Mouse (Mus musculus) stomach, embryonic 16.5 days (tissue): ENCODE measurements around the gene Aars2. TPM values are rescaled to one million over a fixed set of nuclear protein-coding genes. Genes with fewer than 3 reads are reported as not detected.

Experiments
- ATAC-seq: fragments of 200-750 bp; cut with Nextera tagmentation; 2 replicates; pipeline ENCODE4 v1.8.0; 2017; ENCODE audit warnings: moderate number of reproducible peaks, moderate TSS enrichment; ENCODE audit not compliant: insufficient read depth, low FRiP score
- H3K27ac ChIP-seq: fragments of 300-500 bp; sonication (generic); 2 replicates; pipeline ENCODE4 v1.5.1; 2014; ENCODE audit warnings: low read length
- H3K27me3 ChIP-seq: fragments of 300-500 bp; sonication (generic); 2 replicates; pipeline ENCODE4 v1.6.1; 2014; ENCODE audit warnings: low read length, control low read depth, mixed read lengths; ENCODE audit not compliant: control insufficient read depth, insufficient read depth
- H3K36me3 ChIP-seq: fragments of 300-500 bp; sonication (generic); 2 replicates; pipeline ENCODE4 v1.6.1; 2014; ENCODE audit warnings: low read length; ENCODE audit not compliant: control insufficient read depth, insufficient read depth
- H3K4me1 ChIP-seq: fragments of 300-500 bp; sonication (generic); 2 replicates; pipeline ENCODE4 v1.6.1; 2014; ENCODE audit warnings: low read length, control low read depth, mixed read lengths; ENCODE audit not compliant: control insufficient read depth, insufficient read depth
- H3K4me2 ChIP-seq: fragments of 300-500 bp; sonication (generic); 2 replicates; pipeline ENCODE4 v1.6.1; 2014; ENCODE audit warnings: low read depth, low read length, mixed read lengths
- H3K4me3 ChIP-seq: fragments of 300-500 bp; sonication (generic); replicated peaks from 2 replicates; pipeline ENCODE4 v1.5.1; 2014; ENCODE audit warnings: mild to moderate bottlenecking, low read length
- H3K9ac ChIP-seq: fragments of 300-500 bp; sonication (generic); 2 replicates; pipeline ENCODE4 v1.6.1; 2014; ENCODE audit warnings: low read length
- H3K9me3 ChIP-seq: fragments of 300-500 bp; sonication (generic); replicated peaks from 2 replicates; pipeline ENCODE4 v1.6.1; 2016; ENCODE audit warnings: low read length, control low read depth; ENCODE audit not compliant: control insufficient read depth
- WGBS: fragments of 180-500 bp; shearing (Covaris S2); extraction: QIAGEN DNeasy Blood & Tissue Kit; methylation state at CpG from one replicate; pipeline ENCODE4 v1.1.7; 2014; 5-methylcytosine and 5-hydroxymethylcytosine counted together
- polyA plus RNA-seq: library from polyadenylated mRNA; unstranded; fragments of >200 nt; fragmentation: Nextera tagmentation; extraction: Ambion mirVana; gene quantifications from 2 replicates; pipeline ENCODE4 v1.2.1, GENCODE M21; 2015

The Aars2 gene
- polyA plus RNA-seq, 1 experiment from 2014 or later, result 17.0 TPM

DNA sequence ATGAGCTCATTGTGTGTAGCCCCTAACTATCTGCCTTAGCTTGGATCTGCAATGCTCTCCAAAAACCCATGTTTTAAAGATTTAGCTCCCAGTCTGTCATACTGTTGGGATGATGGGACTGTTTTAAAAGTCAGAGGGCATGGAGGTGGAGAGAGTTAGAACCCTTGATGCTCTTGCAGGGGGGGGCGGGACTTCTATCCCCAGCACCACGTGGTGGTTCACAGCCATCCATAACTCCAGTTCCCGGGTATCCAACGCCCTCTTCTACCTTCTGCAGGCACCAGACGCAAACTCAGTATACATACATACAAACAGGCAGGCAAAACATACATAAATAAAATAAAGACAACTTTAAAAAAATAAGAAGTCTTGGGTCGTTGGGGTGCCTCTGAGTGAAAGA is 33.0 kb upstream of the Aars2 start:
- WGBS, result 72% methylated on average over 6 of the region's 6 CpGs
- Histone ChIP-seq H3K9ac (no peak overlapping the region), H3K27me3 (peaks cover 4% of the 10 kb centered on the region; the same call in 1 of the 2 replicates), H3K4me2 (no peak overlapping the region), H3K27ac (no peak overlapping the region), H3K4me3 (no peak overlapping the region), H3K36me3 (no peaks in the 10 kb centered on the region), H3K4me1 (peaks cover 8% of the 10 kb centered on the region; the same call in 1 of the 2 replicates), H3K9me3 (no peaks in the 10 kb centered on the region)
- ATAC-seq, result no peak

DNA sequence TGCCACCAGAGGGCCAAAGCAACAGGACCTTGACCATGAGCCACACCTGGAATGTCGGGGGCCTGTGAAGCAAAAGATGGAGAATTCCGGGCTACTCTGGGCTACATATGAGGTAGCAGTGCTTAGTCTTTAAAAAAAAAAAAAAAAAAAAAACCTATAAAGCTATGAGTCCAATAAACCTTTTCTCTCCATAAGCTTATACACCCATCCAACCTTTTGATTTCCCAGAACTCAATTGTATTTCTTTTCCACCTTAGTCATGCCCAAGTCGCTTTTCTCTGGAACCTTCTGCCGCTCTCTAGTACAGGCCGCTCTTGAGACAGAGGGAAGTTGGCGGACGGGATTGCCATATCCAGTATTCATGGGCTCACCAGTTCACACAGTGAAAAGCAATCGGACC is 32.5 kb upstream of the Aars2 start:
- Histone ChIP-seq H3K9me3 (no peaks in the 10 kb centered on the region), H3K36me3 (no peaks in the 10 kb centered on the region), H3K9ac (peak overlapping the region; percentile 58; the same call in 1 of the 2 replicates), H3K27me3 (peaks cover 4% of the 10 kb centered on the region; the same call in 1 of the 2 replicates), H3K4me3 (peak overlapping the region; percentile 42; the same call in 1 of the 2 replicates), H3K4me2 (peak overlapping the region; percentile 69), H3K27ac (no peak overlapping the region), H3K4me1 (peaks cover 8% of the 10 kb centered on the region; the same call in 1 of the 2 replicates)
- no peak for ATAC-seq
- WGBS, result 67% methylated on average over 8 of the region's 8 CpGs

DNA sequence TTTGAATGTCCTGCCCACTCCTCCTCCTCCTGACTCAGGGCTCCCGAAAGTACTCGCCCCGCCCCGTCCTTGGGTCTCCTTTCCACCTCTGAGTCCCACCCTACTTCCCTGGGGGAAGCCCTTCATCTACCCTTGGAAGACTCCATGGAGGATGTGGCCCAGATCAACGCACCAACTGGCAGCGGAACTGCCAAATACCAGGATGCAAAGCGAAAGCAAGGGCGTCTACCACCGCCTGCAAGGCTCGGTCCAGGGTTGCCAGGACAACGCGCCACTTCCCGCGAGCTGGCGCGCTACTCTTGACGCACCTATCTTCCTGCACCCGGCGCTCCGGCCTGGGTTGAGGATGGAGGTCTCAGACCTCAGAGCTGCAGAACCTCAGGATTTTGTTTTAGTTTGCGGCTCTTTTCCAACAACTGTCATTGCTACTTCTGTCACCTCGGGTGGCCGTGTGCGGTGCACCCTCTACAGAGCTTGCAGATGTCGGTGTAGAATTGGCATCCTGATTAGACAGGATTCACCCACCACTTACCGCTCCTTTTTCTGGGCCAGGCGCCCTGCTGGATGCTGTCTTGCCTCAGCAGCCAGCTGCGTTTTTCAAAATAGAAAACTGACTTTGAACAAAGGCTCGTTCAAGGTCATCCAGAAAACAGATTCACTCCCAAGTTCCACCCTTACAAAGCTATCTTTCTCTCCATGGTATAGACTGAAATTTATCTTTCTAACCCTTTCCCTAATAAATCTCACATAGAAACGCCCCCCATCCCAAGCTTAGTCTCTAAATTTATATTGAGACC is 31.8 kb upstream of the Aars2 start, which contains the start of gene Spats1:
Gene Spats1 (minus strand): TSS at position 747 of the 797 bp plus-strand sequence.
- Histone ChIP-seq H3K27me3 (peaks cover 4% of the 10 kb centered on the region; the same call in 1 of the 2 replicates), H3K9ac (peak within 1 kb of the TSS; percentile 58), H3K36me3 (no peaks in the 10 kb centered on the region), H3K4me2 (peak within 1 kb of the TSS; percentile 69), H3K9me3 (no peaks in the 10 kb centered on the region), H3K4me1 (peaks cover 8% of the 10 kb centered on the region; the same call in 1 of the 2 replicates), H3K27ac (no peak within 1 kb of the TSS), H3K4me3 (peak within 1 kb of the TSS; percentile 42)
- WGBS, result 7% methylated on average over 30 of the region's 30 CpGs
- ATAC-seq, result peak; percentile 53

DNA sequence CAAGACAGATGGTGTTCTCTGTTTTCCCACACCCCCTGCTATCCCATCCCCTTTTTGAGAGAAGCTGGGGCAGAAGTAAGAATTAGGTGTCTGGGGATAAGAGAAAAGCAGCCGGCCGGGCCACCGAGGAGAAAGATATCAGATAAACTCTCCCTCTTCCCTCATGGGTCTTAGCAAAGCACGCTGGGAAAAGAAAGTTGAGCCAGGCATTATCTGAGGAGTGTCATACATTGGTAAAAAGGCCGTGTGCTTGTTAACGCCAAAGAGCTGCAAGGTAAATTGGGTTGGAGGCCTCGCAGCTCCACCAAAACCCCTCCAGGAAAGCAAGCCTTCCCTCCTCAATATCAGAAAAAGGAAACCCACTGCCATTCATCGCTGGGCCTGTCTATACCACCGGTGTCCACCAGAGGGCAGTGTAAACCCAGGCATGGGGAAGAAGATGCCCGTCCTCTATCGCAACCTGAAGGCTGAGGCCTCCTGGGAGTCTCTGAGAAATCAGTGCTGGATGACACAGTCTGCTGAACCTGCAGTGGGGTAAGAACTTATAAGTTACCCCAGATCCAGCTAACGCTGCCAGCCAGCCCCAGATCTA is 28.3 kb upstream of the Aars2 start:
- H3K4me2 ChIP-seq, result no peak overlapping the region
- H3K9me3 ChIP-seq, result no peaks in the 10 kb centered on the region
- no peaks in the 10 kb centered on the region for H3K36me3 ChIP-seq
- no peak overlapping the region for H3K4me3 ChIP-seq
- H3K27me3 ChIP-seq, result peaks cover 4% of the 10 kb centered on the region; the same call in 1 of the 2 replicates
- no peak for ATAC-seq
- H3K27ac ChIP-seq, result no peak overlapping the region
- H3K4me1 ChIP-seq, result peaks cover 8% of the 10 kb centered on the region; the same call in 1 of the 2 replicates
- 12% methylated on average over 12 of the region's 12 CpGs for WGBS
- no peak overlapping the region for H3K9ac ChIP-seq

DNA sequence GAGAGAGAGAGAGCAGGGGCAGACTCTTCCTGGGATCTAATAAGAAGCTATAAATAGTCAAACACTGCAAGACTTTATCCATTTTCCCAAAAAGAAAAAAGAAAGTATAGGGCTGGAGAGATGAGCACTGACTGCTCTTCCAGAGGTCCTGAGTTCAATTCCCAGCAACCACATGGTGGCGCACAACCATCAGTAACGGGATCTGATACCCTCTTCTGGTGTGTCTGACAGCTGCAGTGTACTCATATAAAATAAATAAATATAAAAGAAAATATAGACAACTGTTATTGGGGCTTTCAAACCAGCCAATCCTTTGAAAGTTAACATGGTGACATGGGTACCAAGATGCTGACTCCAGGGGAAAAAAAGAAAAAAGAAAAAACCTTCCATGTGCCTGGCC is 26.2 kb upstream of the Aars2 start:
- Histone ChIP-seq H3K9me3 (no peaks in the 10 kb centered on the region), H3K4me1 (no peaks in the 10 kb centered on the region), H3K9ac (no peak overlapping the region), H3K27me3 (no peaks in the 10 kb centered on the region), H3K4me3 (no peak overlapping the region), H3K4me2 (no peak overlapping the region), H3K27ac (no peak overlapping the region), H3K36me3 (no peaks in the 10 kb centered on the region)
- WGBS, result 25% methylated on average over 2 of the region's 2 CpGs
- no peak for ATAC-seq

DNA sequence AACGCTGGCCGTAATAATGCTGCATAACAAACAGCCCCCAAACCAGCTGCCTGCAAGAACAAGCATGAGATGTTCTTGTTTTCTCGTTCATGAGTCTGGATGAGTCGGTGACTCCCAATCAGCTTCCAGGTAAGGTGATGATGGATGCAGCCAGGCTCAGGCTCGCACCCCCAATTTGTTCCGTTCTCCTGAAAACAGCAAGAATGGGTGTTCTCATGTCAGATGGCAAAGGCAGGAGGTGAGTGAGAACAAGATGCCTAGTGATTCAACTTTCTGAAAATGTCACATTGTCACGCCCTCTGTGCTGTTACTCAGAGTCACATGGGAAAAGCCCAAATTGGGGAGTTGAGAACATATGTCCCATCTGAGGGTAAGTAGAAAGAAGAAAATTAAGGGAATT is 21.1 kb upstream of the Aars2 start:
- Histone ChIP-seq H3K4me1 (no peaks in the 10 kb centered on the region), H3K9me3 (no peaks in the 10 kb centered on the region), H3K27ac (no peak overlapping the region), H3K27me3 (no peaks in the 10 kb centered on the region), H3K9ac (no peak overlapping the region), H3K4me3 (no peak overlapping the region), H3K36me3 (no peaks in the 10 kb centered on the region), H3K4me2 (no peak overlapping the region)
- no peak for ATAC-seq
- WGBS, result 85% methylated on average over 7 of the region's 7 CpGs

DNA sequence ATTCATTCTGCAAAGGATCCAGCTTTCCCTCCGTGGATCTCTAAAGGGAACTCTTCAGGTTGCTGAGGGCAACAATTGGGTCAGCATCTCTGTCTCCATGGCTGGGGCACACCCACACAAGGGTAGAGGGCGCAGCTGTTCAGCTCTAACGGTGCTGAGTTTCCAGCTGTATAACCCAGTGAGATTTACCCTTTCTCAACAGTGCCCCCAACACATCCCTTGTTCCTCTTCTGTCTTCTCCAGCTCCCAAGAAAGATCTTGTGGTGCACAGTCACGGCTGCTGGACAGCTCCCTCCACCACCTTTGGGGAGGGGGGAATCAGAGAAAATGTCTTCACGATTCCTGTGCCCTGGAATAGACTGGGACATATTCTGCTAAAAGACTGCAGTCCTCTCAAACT is 19.4 kb upstream of the Aars2 start:
- H3K27ac ChIP-seq, result no peak overlapping the region
- ATAC-seq, result no peak
- WGBS, result 10% methylated on average over 5 of the region's 5 CpGs
- no peak overlapping the region for H3K4me2 ChIP-seq
- H3K4me1 ChIP-seq, result no peaks in the 10 kb centered on the region
- H3K4me3 ChIP-seq, result no peak overlapping the region
- H3K36me3 ChIP-seq, result no peaks in the 10 kb centered on the region
- H3K9me3 ChIP-seq, result no peaks in the 10 kb centered on the region
- no peak overlapping the region for H3K9ac ChIP-seq
- H3K27me3 ChIP-seq, result no peaks in the 10 kb centered on the region

DNA sequence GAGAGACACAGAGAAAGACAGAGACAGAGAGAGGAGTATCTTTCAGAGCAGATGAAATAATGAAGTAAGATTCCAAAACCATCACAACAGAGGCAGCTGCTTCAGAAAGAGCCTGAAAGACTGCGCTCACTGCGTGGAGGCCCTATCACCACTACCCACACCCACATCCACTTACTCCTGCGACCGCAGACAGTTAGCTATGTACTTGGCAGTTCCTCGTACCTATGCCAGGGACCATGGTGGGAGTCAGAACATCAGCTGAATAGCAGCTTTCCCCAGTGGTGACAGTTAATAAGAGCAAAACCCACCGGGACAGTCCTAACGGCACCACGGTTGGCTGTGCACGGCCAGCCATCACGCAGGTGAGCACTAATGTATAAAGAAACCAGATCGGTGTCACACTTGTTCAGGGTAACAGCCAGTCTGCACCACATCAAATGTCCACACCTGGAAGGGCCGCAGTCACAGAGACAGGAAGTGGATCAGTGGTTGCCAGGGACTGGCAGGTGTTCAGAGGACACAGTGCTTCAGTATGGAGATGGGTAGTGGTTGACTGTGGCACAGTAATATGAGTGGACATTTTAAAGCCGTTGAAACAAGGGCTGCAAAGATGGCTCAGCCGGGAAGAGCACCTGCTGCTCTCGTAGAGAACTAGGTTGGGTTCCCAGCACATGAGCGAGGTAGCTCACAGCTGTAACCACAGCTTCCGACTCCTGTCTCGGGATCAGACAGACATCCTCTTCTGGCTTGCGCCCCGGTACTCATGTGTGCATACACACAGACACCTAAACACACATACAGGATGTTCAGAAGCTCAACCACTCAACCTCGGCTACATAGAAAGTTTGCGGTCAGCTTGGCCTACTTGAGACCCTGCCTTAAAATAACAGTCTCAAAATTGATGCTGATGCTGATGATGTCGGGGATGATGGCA is 18.1 kb upstream of the Aars2 start:
- no peak overlapping the region for H3K4me3 ChIP-seq
- H3K4me1 ChIP-seq, result no peaks in the 10 kb centered on the region
- ATAC-seq, result no peak
- H3K9ac ChIP-seq, result no peak overlapping the region
- 83% methylated on average over 23 of the region's 23 CpGs for WGBS
- no peaks in the 10 kb centered on the region for H3K36me3 ChIP-seq
- H3K4me2 ChIP-seq, result no peak overlapping the region
- H3K27me3 ChIP-seq, result no peaks in the 10 kb centered on the region
- no peaks in the 10 kb centered on the region for H3K9me3 ChIP-seq
- no peak overlapping the region for H3K27ac ChIP-seq
